Mouse (Mus musculus): ENCODE data around the gene Adora2b. TPM values are rescaled to one million over a fixed set of nuclear protein-coding genes. Genes with fewer than 3 reads are reported as not detected.

The Adora2b gene
- polyA plus RNA-seq, 1 experiment = 17.3 TPM

DNA sequence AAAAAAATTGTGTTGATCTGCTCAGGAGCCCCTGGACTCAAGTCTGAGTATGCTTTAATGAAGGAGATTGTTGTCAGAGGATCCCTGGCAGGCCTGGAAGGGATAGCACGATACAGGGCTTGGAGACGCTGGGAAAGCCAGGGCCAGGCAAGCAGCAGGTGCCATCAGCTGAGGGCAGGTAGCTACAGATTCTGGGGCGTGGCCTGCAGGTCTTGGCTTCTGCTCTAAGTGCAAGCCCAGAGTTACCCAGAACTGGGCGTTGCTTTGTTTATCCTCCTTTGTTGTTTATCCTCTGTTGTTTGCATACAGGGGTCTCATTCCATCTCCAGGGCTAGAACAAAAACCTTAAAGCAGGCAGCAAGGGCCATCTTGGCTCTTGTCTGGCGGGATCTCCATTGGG is 4.6 kb downstream of the Adora2b start:
- Histone ChIP-seq H3K4me1 (ENCODE audit: control insufficient read depth, insufficient read depth, low read length) (peaks cover 3% of the 10 kb centered on the region; the same call in 1 of the 2 replicates), H3K4me3 (replicated peaks; ENCODE audit: extremely low read depth, low read depth, low read length) (no peak overlapping the region)
- WGBS = 72% methylated on average over 5 of the region's 5 CpGs
- TF ChIP-seq POLR2A (IDR thresholded peaks at IDR 0.05; ENCODE audit: borderline replicate concordance, extremely low read depth, low read depth, low read length) (no peak), CTCF (IDR thresholded peaks at IDR 0.05; ENCODE audit: insufficient read depth, low read length) (no peak)
- no peak for DNase-seq

DNA sequence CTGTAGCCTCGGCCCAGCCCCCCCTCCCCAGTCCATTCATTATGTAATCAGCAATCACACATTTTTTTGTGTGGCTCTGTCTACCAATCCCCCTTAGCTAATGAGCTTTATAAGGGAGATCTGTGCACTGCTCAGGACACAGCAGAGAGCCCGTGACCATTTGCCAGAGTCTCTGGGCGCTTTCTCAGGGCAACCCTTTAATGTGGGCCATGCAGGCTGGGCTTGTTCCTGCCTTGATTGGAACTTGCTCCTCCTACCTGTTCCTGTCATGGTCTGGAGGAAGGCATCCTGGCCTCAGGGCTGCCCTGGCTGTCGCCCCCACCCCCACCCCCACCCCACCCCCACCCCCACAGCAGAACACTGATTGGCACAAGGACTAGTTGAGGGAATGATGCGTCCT is 10.4 kb downstream of the Adora2b start:
- Histone ChIP-seq H3K4me3 (replicated peaks; ENCODE audit: extremely low read depth, low read depth, low read length) (no peak overlapping the region), H3K4me1 (ENCODE audit: control insufficient read depth, insufficient read depth, low read length) (0 out of 2 replicates have a peak, but pooled peaks cover 3% of the 10 kb centered on the region)
- TF ChIP-seq CTCF (IDR thresholded peaks at IDR 0.05; ENCODE audit: insufficient read depth, low read length) = no peak
- 58% methylated on average over 5 of the region's 5 CpGs for WGBS
- DNase-seq = no peak

GRCm38 (mm10) chr11:62263599-62263998 is 14.8 kb downstream of the Adora2b start:
- 47% methylated on average over 7 of the region's 7 CpGs for WGBS
- H3K4me3 ChIP-seq (replicated peaks; ENCODE audit: extremely low read depth, low read depth, low read length) = no peak overlapping the region
- TF ChIP-seq POLR2A (IDR thresholded peaks at IDR 0.05; ENCODE audit: borderline replicate concordance, extremely low read depth, low read depth, low read length) (no peak), CTCF (IDR thresholded peaks at IDR 0.05; ENCODE audit: insufficient read depth, low read length) (no peak)
- H3K4me1 ChIP-seq (ENCODE audit: control insufficient read depth, insufficient read depth, low read length) = 0 out of 2 replicates have a peak, but pooled peaks cover 3% of the 10 kb centered on the region
- DNase-seq = no peak

- no peak for DNase-seq
- 64% methylated on average over 7 of the region's 7 CpGs for WGBS
These were observed 15.2 kb downstream of the Adora2b start for GRCm38 (mm10) chr11:62264018-62264417.

DNA sequence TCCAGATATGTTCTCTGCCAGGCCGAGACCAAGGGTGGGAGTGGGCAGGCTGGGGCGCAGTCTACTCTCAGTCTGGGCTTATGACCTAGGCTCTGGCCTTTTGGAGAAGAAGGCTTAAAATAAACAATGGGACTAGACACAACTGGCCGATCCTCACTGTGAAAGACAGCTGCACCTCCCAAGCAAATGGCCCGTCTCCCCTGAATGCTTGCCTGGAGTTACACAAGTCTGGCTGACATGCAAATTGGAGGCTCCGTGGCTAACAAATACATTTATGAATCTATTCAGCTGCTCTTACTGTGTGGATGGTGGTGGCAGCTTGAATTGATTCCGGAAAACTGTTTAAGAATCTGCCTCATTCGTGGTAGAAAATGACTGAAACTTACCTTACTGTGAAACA is 16.9 kb downstream of the Adora2b start:
- TF ChIP-seq POLR2A (IDR thresholded peaks at IDR 0.05; ENCODE audit: borderline replicate concordance, extremely low read depth, low read depth, low read length) = no peak
- TF ChIP-seq CTCF (IDR thresholded peaks at IDR 0.05; ENCODE audit: insufficient read depth, low read length) = no peak
- Histone ChIP-seq H3K4me3 (replicated peaks; ENCODE audit: extremely low read depth, low read depth, low read length) (no peak overlapping the region), H3K4me1 (ENCODE audit: control insufficient read depth, insufficient read depth, low read length) (no peaks in the 10 kb centered on the region)
- 73% methylated on average over 7 of the region's 7 CpGs for WGBS
- no peak for DNase-seq

More at GRCm38 (mm10) chr11:62264018-62264417, 15.2 kb downstream of the Adora2b start:
- TF ChIP-seq POLR2A (IDR thresholded peaks at IDR 0.05; ENCODE audit: borderline replicate concordance, extremely low read depth, low read depth, low read length) (no peak), CTCF (IDR thresholded peaks at IDR 0.05; ENCODE audit: insufficient read depth, low read length) (no peak)
- no peak overlapping the region for H3K4me3 ChIP-seq (replicated peaks; ENCODE audit: extremely low read depth, low read depth, low read length)
- 0 out of 2 replicates have a peak, but pooled peaks cover 3% of the 10 kb centered on the region for H3K4me1 ChIP-seq (ENCODE audit: control insufficient read depth, insufficient read depth, low read length)

GRCm38 (mm10) chr11:62266466-62267214 is 17.9 kb downstream of the Adora2b start:
- 72% methylated on average over 17 of the region's 17 CpGs for WGBS
- H3K4me3 ChIP-seq (replicated peaks; ENCODE audit: extremely low read depth, low read depth, low read length) = no peak overlapping the region
- no peaks in the 10 kb centered on the region for H3K4me1 ChIP-seq (ENCODE audit: control insufficient read depth, insufficient read depth, low read length)
- no peak for TF ChIP-seq POLR2A (IDR thresholded peaks at IDR 0.05; ENCODE audit: borderline replicate concordance, extremely low read depth, low read depth, low read length)
- TF ChIP-seq CTCF (IDR thresholded peaks at IDR 0.05; ENCODE audit: insufficient read depth, low read length) = no peak
- no peak for DNase-seq

DNA sequence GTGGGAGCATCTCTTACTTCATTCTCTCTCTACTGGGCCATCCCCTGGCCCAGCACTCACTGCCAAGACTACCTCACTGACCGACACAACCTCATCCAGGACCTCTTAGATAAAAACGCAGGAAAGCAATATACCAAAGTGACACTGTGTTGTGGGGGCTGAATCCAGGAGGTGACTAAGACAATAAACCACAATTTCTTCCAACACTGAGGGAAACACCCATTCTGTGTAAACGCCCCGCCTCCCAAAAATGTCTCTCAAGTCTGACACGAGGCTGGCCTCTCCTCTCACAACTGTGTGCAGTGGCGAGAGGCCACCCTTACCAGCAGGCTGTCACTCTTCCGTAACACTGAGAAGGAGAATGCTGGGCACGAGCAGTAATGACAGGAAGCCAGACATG is 19.6 kb downstream of the Adora2b start:
- DNase-seq = no peak
- 67% methylated on average over 8 of the region's 8 CpGs for WGBS
- no peak overlapping the region for H3K4me3 ChIP-seq (replicated peaks; ENCODE audit: extremely low read depth, low read depth, low read length)
- TF ChIP-seq POLR2A (IDR thresholded peaks at IDR 0.05; ENCODE audit: borderline replicate concordance, extremely low read depth, low read depth, low read length) = no peak
- no peak for TF ChIP-seq CTCF (IDR thresholded peaks at IDR 0.05; ENCODE audit: insufficient read depth, low read length)
- H3K4me1 ChIP-seq (ENCODE audit: control insufficient read depth, insufficient read depth, low read length) = no peaks in the 10 kb centered on the region

GRCm38 (mm10) chr11:62269097-62269496 is 20.3 kb downstream of the Adora2b start:
- Histone ChIP-seq H3K4me1 (ENCODE audit: control insufficient read depth, insufficient read depth, low read length) (no peaks in the 10 kb centered on the region), H3K4me3 (replicated peaks; ENCODE audit: extremely low read depth, low read depth, low read length) (no peak overlapping the region)
- TF ChIP-seq CTCF (IDR thresholded peaks at IDR 0.05; ENCODE audit: insufficient read depth, low read length) (no peak), POLR2A (IDR thresholded peaks at IDR 0.05; ENCODE audit: borderline replicate concordance, extremely low read depth, low read depth, low read length) (no peak)
- DNase-seq = no peak
- 82% methylated on average over 12 of the region's 12 CpGs for WGBS

DNA sequence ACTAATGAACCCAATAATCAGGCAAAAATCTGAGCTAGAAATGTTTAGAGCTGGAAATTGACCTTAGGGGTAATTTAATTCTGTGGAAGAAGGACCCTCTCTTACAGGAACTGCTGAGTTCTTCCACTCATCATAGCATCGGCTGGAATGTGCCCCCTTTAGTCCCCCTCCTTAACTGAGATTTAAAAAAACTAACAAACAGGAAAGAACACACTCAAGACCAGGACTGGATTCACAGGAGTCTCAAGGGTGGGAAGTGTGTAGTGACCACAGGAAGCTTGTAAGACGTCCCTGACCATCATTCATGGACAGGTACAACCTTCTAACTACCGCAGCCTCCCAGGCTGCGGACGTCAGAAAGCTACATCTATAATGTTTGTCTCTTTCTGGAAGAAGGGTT is 22.1 kb downstream of the Adora2b start:
- TF ChIP-seq CTCF (IDR thresholded peaks at IDR 0.05; ENCODE audit: insufficient read depth, low read length) = no peak
- TF ChIP-seq POLR2A (IDR thresholded peaks at IDR 0.05; ENCODE audit: borderline replicate concordance, extremely low read depth, low read depth, low read length) = no peak
- Histone ChIP-seq H3K4me3 (replicated peaks; ENCODE audit: extremely low read depth, low read depth, low read length) (no peak overlapping the region), H3K4me1 (ENCODE audit: control insufficient read depth, insufficient read depth, low read length) (no peaks in the 10 kb centered on the region)
- 64% methylated on average over 5 of the region's 5 CpGs for WGBS
- no peak for DNase-seq

GRCm38 (mm10) chr11:62277086-62277485 is 28.3 kb downstream of the Adora2b start:
- Histone ChIP-seq H3K4me3 (replicated peaks; ENCODE audit: extremely low read depth, low read depth, low read length) (no peak overlapping the region), H3K4me1 (ENCODE audit: control insufficient read depth, insufficient read depth, low read length) (0 out of 2 replicates have a peak, but pooled peaks cover 2% of the 10 kb centered on the region)
- DNase-seq = no peak
- 50% methylated on average over 8 of the region's 8 CpGs for WGBS
- TF ChIP-seq CTCF (IDR thresholded peaks at IDR 0.05; ENCODE audit: insufficient read depth, low read length) (no peak), POLR2A (IDR thresholded peaks at IDR 0.05; ENCODE audit: borderline replicate concordance, extremely low read depth, low read depth, low read length) (no peak)

Data from lung, adult 2 months (tissue).